Mouse (Mus musculus): ENCODE measurements around the gene Mrrf.

The Mrrf gene

GRCm38 (mm10) chr2:36234526-36235368, 98.6 kb downstream of the Mrrf start:
- DNase-seq (ENCODE audit: low spot score) = no peak

- DNase-seq (ENCODE audit: low spot score) = no peak
Measured at GRCm38 (mm10) chr2:36235917-36236316, 99.7 kb downstream of the Mrrf start.

- DNase-seq (ENCODE audit: low spot score) = no peak
Measured at GRCm38 (mm10) chr2:36236889-36237288, 100.7 kb downstream of the Mrrf start.

- DNase-seq (ENCODE audit: low spot score) = no peak
Measured at GRCm38 (mm10) chr2:36237557-36237956, 101.4 kb downstream of the Mrrf start.

GRCm38 (mm10) chr2:36238467-36238866, 102.3 kb downstream of the Mrrf start:
- no peak for DNase-seq (ENCODE audit: low spot score)

- DNase-seq (ENCODE audit: low spot score) = no peak
Measured at GRCm38 (mm10) chr2:36238951-36239350, 102.8 kb downstream of the Mrrf start.
